Mouse (Mus musculus) induced T-regulatory cell, adult 2 months (primary cell): ENCODE measurements at regions not wholly inside any gene's neighbourhood (a gene's known extent, or its start where the extent isn't known, plus 50 kb on each side); places are given as distances from the start of the nearest gene placed in this dataset.

Experiments
- DNase-seq: peaks from one replicate; pipeline ENCODE4 v3.0.0-alpha.2; 2012; ENCODE audit warnings: low read depth

GRCm38 (mm10) chr9:120766881-120767280 lies 162.1 kb upstream of the Ctnnb1 start:
- no peak for DNase-seq

GRCm38 (mm10) chr9:120767396-120767795 lies 161.6 kb upstream of the Ctnnb1 start:
- no peak for DNase-seq

- DNase-seq = no peak
These were observed 160.0 kb upstream of the Ctnnb1 start for GRCm38 (mm10) chr9:120769056-120769455.

- no peak for DNase-seq
These were observed 159.3 kb upstream of the Ctnnb1 start for GRCm38 (mm10) chr9:120769679-120770078.

- DNase-seq = peak; percentile 5
These were observed 158.1 kb upstream of the Ctnnb1 start for GRCm38 (mm10) chr9:120770886-120771285.

GRCm38 (mm10) chr9:120771896-120772530 lies 157.0 kb upstream of the Ctnnb1 start:
- no peak for DNase-seq

- peak; percentile 32 for DNase-seq
These were observed 154.8 kb upstream of the Ctnnb1 start for GRCm38 (mm10) chr9:120774251-120774650.

GRCm38 (mm10) chr9:120774772-120775171 lies 154.2 kb upstream of the Ctnnb1 start:
- no peak for DNase-seq

GRCm38 (mm10) chr9:120775721-120776120 lies 153.3 kb upstream of the Ctnnb1 start:
- DNase-seq = peak; percentile 12

- DNase-seq = peak; percentile 75
These were observed 152.5 kb upstream of the Ctnnb1 start for GRCm38 (mm10) chr9:120776456-120777001.

- no peak for DNase-seq
These were observed 152.0 kb upstream of the Ctnnb1 start for GRCm38 (mm10) chr9:120777016-120777415.

GRCm38 (mm10) chr9:120777501-120777900 lies 151.5 kb upstream of the Ctnnb1 start:
- peak; percentile 22 for DNase-seq

GRCm38 (mm10) chr9:120778423-120778822 lies 150.6 kb upstream of the Ctnnb1 start:
- DNase-seq = no peak

- no peak for DNase-seq
These were observed 134.8 kb upstream of the Ctnnb1 start for GRCm38 (mm10) chr9:120794210-120794609.

GRCm38 (mm10) chr9:120796111-120796880 lies 132.7 kb upstream of the Ctnnb1 start:
- DNase-seq = no peak

GRCm38 (mm10) chr9:120797996-120798663 lies 130.9 kb upstream of the Ctnnb1 start:
- no peak for DNase-seq

GRCm38 (mm10) chr9:120798901-120799300 lies 130.1 kb upstream of the Ctnnb1 start:
- no peak for DNase-seq

- DNase-seq = no peak
These were observed 126.4 kb upstream of the Ctnnb1 start for GRCm38 (mm10) chr9:120802646-120803045.

GRCm38 (mm10) chr9:120804760-120805294 lies 124.2 kb upstream of the Ctnnb1 start:
- no peak for DNase-seq

GRCm38 (mm10) chr9:120808741-120809425 lies 120.1 kb upstream of the Ctnnb1 start:
- DNase-seq = no peak

- DNase-seq = no peak
These were observed 117.5 kb upstream of the Ctnnb1 start for GRCm38 (mm10) chr9:120811522-120811921.
